Mouse (Mus musculus) layer of hippocampus, adult 9-11 months (tissue): ENCODE data around the gene Dtx1.

Source experiments
- DNase-seq: peaks from one replicate; pipeline ENCODE4 v3.0.0; 2022

The Dtx1 gene

DNA sequence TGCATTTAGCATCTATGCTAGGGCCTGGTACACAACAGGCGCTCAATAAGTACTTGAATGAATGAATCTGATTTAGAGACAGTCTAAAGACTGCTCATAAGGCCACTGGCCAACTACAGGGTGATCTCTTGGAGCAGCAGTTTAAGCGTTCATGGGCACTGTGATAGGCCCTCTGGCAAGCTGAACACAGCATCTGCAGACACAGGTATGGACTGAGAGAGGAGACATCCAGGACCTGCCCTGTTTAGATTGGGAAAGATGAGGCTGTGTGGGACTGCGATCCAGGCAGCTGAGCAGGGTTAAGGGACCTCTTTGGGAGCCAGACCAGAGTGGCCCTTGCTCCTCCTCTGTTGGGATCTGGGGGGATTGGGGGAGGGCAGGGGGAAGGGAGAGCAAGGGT lies at the start of gene Dtx1:
Gene Dtx1, minus strand, starts transcription at position 101 of the 400 bp plus-strand sequence.
- no peak for DNase-seq

DNA sequence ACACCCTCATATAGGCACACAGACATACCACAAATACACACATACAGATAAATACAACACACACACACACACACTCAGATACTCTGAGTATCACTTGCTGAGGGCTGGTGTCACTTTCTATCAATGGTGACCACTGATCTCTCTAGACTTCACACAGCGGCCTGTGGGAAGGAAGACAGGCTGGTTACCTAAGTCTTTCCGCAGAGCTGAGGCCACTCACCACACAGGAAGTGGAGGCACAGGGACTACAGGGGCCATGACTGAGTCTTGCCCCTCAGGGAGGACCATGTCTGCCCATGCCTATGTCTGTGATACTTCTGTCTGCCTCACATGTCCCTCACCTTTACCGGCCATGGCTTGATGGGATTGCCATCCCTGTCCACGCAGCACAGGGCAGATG lies 42.5 kb upstream of the Dtx1 start:
- no peak for DNase-seq

- no peak for DNase-seq
These were observed 41.1 kb upstream of the Dtx1 start for GRCm38 (mm10) chr5:120752786-120753185.

- no peak for DNase-seq
These were observed 39.5 kb upstream of the Dtx1 start for GRCm38 (mm10) chr5:120751206-120751605.

DNA sequence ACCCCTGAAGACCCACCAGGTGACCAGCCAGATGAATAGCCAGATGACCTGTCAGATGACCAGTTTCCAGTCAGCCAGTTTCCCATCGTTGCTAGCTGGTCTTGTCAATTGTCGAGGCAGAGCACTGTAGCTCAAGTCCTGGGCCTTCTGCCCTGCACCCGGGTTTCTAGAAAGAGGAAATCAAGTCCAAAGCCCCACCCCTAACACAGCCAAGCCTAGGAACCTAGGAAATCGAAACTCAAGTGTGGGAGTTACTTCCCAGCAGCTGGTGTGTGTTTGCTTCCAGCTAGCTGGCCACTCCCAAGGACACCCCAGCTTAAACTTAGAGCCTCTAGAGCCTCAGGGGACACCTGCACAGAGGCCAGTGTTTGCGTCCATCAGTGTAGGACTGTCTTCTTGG lies 38.0 kb upstream of the Dtx1 start, which contains the start of gene Oas2:
Gene Oas2, minus strand, starts transcription at position 166 of the 400 bp plus-strand sequence.
- no peak for DNase-seq

- DNase-seq, result peak; percentile 28
These were observed 34.7 kb upstream of the Dtx1 start for GRCm38 (mm10) chr5:120746451-120746850.

DNA sequence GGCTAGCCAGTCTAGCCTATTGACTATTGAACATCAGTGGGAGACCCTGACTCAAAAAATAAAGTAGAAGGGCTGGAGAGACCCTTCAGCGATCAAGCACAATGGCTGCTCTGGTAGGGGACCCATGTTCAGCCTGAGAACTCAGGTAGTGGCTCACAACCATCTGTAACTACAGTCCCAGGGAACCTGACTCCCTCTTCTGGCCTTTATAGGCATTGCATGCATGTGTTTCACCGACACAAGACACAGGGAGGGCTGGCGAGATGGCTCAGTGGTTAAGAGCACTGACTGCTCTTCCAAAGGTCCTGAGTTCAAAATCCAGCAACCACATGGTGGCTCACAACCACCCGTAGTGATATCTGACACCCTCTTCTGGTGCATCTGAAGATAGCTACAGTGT lies 30.4 kb upstream of the Dtx1 start:
- no peak for DNase-seq

- DNase-seq, result no peak
These were observed 22.8 kb upstream of the Dtx1 start for GRCm38 (mm10) chr5:120734380-120734990.

DNA sequence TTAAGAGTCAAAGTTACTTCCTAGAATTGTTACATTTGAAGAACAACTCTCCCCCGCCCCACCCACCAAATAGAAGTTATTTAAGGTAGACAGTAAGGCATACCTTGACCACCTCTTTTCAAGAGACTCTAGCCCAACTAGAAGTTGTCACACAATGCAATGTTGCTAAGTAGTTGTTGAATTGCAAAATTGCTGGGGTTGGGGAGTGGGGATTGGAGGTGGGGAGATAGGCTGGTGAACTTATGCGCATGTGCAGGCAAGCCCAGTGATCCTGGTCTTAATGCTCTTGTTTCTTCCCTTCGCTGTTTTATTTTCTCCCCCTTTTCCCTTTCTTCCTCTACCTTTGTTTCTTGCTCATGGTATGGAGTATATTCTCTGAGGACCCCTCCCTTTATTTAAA lies 22.0 kb upstream of the Dtx1 start:
- DNase-seq, result no peak

GRCm38 (mm10) chr5:120732740-120733139 lies 21.0 kb upstream of the Dtx1 start:
- no peak for DNase-seq

- DNase-seq, result peak; percentile 44
These were observed 17.6 kb upstream of the Dtx1 start for GRCm38 (mm10) chr5:120729319-120729718.

GRCm38 (mm10) chr5:120725811-120726455 lies 14.2 kb upstream of the Dtx1 start:
- no peak for DNase-seq

DNA sequence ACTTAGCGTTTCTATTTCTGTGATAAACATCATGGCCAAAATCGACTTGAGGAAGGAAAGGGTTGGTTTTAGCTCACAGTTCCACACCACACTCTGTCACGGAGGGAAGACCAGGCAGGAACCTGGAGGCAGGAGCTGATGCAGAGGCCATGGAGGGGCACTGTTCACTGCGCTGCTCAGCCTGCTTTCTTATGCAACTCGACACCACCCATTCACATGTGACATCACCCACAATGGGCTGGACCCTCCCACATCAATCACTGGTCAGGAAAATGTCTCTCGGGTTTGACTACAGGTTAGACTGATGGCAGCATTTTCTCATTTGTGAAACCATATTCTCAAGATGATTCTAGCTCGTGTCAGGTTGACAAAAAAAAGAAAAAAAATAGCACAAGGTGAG lies 9.3 kb upstream of the Dtx1 start:
- no peak for DNase-seq

GRCm38 (mm10) chr5:120718600-120719378 lies 7.1 kb upstream of the Dtx1 start:
- DNase-seq, result no peak

- peak; percentile 34 for DNase-seq
These were observed 5.4 kb upstream of the Dtx1 start for GRCm38 (mm10) chr5:120717136-120717535.

- DNase-seq, result peak; percentile 51
These were observed 2.6 kb upstream of the Dtx1 start for GRCm38 (mm10) chr5:120714314-120714713.

DNA sequence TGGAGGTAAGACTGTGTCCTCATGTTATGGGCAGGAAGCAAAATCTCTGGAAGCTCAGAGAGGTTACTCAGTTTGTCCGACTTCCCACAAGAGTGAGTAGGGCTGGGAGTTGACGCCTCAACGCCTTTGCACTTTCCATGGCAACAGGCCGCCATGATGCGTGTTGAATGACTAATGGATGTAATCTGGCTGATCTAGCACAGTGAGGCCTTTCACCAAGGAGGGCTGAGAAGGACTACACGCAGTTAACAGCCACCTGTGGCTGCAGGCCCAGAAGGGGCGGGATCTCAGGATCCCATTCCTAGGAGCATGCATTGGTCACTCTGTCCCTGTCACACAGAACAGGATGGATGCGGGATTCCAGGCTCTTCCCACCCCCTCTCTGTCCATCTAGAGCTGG lies 994 bp upstream of the Dtx1 start:
- DNase-seq, result peak; percentile 44

DNA sequence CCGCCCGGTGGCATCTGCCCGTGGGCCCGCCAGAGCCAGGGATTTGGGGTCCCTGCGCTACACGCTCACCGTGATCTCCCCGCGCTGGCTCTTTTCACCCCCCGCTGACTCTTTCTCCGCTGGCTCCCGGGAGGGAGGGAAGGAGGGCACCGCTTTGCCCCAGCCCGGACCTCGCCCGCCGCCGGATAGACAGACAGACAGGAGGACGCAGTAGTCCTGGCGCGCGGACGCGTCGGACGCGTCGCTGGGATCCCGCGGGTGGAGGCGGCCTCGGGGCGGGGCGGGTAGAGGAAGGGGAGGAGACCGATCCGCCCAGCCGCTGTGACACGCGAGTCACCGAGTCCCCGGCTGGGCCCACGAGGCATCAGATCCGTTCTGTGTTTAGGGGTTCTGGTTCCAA lies 311 bp downstream of the Dtx1 start:
- peak; percentile 81 for DNase-seq

GRCm38 (mm10) chr5:120710826-120711248 lies 890 bp downstream of the Dtx1 start:
- DNase-seq, result no peak

DNA sequence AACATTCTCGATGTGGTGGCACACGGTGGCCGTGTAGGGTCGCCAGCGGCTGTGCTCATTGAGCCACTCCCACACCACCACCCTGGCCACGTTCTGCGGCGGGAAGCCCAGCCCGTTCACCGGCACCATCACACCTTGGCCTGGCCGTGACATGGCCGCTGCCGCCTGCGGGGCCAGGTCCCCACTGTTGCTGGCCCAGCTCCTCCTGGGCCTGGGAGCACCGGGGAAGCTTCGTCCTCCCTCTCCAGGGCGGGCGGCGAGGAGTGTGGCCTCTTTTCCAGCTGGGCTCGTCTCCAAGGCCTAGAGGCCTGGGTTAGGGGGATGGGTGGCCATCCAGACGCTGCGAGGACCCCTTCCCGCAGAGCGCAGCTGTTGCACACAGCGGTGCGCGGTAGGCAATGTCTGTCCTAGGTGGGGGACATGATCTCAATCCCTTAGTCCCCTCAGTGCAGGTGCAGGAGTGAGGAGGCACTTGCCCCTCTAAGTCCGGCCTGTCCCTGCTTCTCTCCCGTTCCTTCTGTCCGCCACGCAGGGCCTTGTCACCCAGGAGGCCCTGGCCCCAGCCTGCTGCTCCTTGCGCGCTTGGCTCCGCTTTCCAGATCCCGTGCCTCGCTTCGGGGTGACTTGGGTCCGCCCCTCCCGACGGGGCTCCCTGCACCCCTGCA lies 1.4 kb downstream of the Dtx1 start:
- peak; percentile 32 for DNase-seq

GRCm38 (mm10) chr5:120706976-120707375 lies 4.8 kb downstream of the Dtx1 start:
- DNase-seq, result no peak

GRCm38 (mm10) chr5:120706541-120706940 lies 5.2 kb downstream of the Dtx1 start:
- DNase-seq, result peak; percentile 59

- DNase-seq, result no peak
These were observed 7.3 kb downstream of the Dtx1 start for GRCm38 (mm10) chr5:120704421-120704820.
